ENCODE assay signal across 29 mouse cellular contexts in genomic region chr4:89212178-89212577, GRCm38 (mm10).
A peak's percentile ranks its signal among the peaks of the same experiment; 100 is the strongest.
DNase-seq lines count a peak whose midpoint lies in the region; ATAC-seq and TF ChIP-seq lines count a peak whose summit lies in the region.
"Had no signal": no experiment of that assay in that cellular context is flagged by ENCODE, and none has a peak within 500 bp of the region (broad histone marks: within the 10 kb centered on the region; RNA-seq: fewer than 3 reads in every experiment).

No protein-coding gene starts in this region.

- no peak overlapping the region for H3K4me3 ChIP-seq in G1E (ENCODE audit: low read depth, low read length)
- no peak overlapping the region for H3K4me3 ChIP-seq in bone marrow macrophage, adult 2 months (ENCODE audit: insufficient read depth, low read length)
- no peak overlapping the region for H3K4me3 ChIP-seq in neural tube, embryonic 15.5 days (replicated peaks)
- H3K4me3 ChIP-seq: embryonic facial prominence, embryonic 10.5 days; embryonic facial prominence, embryonic 15.5 days; forebrain, embryonic 13.5 days; heart, adult 2 months; heart, embryonic 12.5 days; intestine, embryonic 15.5 days; limb, embryonic 10.5 days; limb, embryonic 15.5 days; lung, embryonic 15.5 days had no signal

- H3K9ac ChIP-seq in neural tube, embryonic 15.5 days (replicated peaks), result no peak overlapping the region
- H3K9ac ChIP-seq: embryonic facial prominence, embryonic 15.5 days; forebrain, embryonic 13.5 days; heart, embryonic 12.5 days; intestine, embryonic 15.5 days; limb, embryonic 15.5 days; liver, embryonic 14.5 days; lung, embryonic 15.5 days had no signal

- no peak for TF ChIP-seq POLR2A in bone marrow macrophage, adult 2 months (IDR thresholded peaks at IDR 0.05; ENCODE audit: borderline replicate concordance, low read depth, low read length)

- no peaks in the 10 kb centered on the region for H3K27me3 ChIP-seq in G1E (ENCODE audit: insufficient read depth, low read length)
- no peaks in the 10 kb centered on the region for H3K27me3 ChIP-seq in neural tube, embryonic 15.5 days (replicated peaks)
- H3K27me3 ChIP-seq: embryonic facial prominence, embryonic 15.5 days; forebrain, embryonic 13.5 days; heart, embryonic 12.5 days; intestine, embryonic 15.5 days; limb, embryonic 15.5 days; lung, embryonic 15.5 days had no signal

- no peak overlapping the region for H3K4me2 ChIP-seq in neural tube, embryonic 15.5 days
- H3K4me2 ChIP-seq: embryonic facial prominence, embryonic 15.5 days; forebrain, embryonic 13.5 days; heart, embryonic 12.5 days; intestine, embryonic 15.5 days; limb, embryonic 15.5 days; lung, embryonic 15.5 days had no signal

- peak overlapping the region; percentile 40 for H3K27ac ChIP-seq in bone marrow macrophage, adult 2 months (ENCODE audit: insufficient read depth, low read depth, low read length)
- no peak overlapping the region for H3K27ac ChIP-seq in neural tube, embryonic 15.5 days (replicated peaks)
- H3K27ac ChIP-seq: embryonic facial prominence, embryonic 10.5 days; embryonic facial prominence, embryonic 15.5 days; forebrain, embryonic 13.5 days; heart, adult 2 months; intestine, embryonic 15.5 days; limb, embryonic 10.5 days; limb, embryonic 15.5 days; liver, embryonic 14.5 days; lung, embryonic 15.5 days had no signal

- ATAC-seq in G1E (ENCODE audit: extremely low read depth, insufficient number of reproducible peaks, low FRiP score, poor library complexity, severe bottlenecking), result peak; percentile 58
- ATAC-seq in neutrophil, adult 5-6 weeks (ENCODE audit: extremely low read depth, insufficient number of reproducible peaks, low FRiP score, poor library complexity, severe bottlenecking), result peak; percentile 53; the same call in 1 of the 2 replicates
- ATAC-seq in neural tube, embryonic 15.5 days (ENCODE audit: low FRiP score), result no peak
- ATAC-seq: forebrain, embryonic 13.5 days; hindbrain, embryonic 16.5 days; intestine, embryonic 15.5 days had no signal

- no peaks in the 10 kb centered on the region for H3K4me1 ChIP-seq in G1E (ENCODE audit: insufficient read depth, low read depth, low read length)
- peaks cover 7% of the 10 kb centered on the region for H3K4me1 ChIP-seq in bone marrow macrophage, adult 2 months (ENCODE audit: control insufficient read depth, insufficient read depth, low read length)
- H3K4me1 ChIP-seq in neural tube, embryonic 15.5 days, result no peaks in the 10 kb centered on the region
- H3K4me1 ChIP-seq: embryonic facial prominence, embryonic 10.5 days; embryonic facial prominence, embryonic 15.5 days; forebrain, embryonic 13.5 days; heart, embryonic 12.5 days; intestine, embryonic 15.5 days; limb, embryonic 10.5 days; limb, embryonic 15.5 days; lung, embryonic 15.5 days had no signal

- WGBS in neural tube, embryonic 15.5 days, result 84% methylated on average over 3 of the region's 3 CpGs

- no peak for TF ChIP-seq CTCF in G1E (IDR thresholded peaks at IDR 0.05; ENCODE audit: low read depth, low read length)
- TF ChIP-seq CTCF in bone marrow macrophage, adult 2 months (IDR thresholded peaks at IDR 0.05; ENCODE audit: low read depth, low read length), result no peak

- H3K9me3 ChIP-seq in G1E (replicated peaks), result peaks cover 20% of the 10 kb centered on the region
- H3K9me3 ChIP-seq in neural tube, embryonic 15.5 days (replicated peaks), result no peaks in the 10 kb centered on the region
- H3K9me3 ChIP-seq: embryonic facial prominence, embryonic 10.5 days; embryonic facial prominence, embryonic 15.5 days; forebrain, embryonic 13.5 days; heart, embryonic 12.5 days; intestine, embryonic 15.5 days; limb, embryonic 10.5 days; limb, embryonic 15.5 days; lung, embryonic 15.5 days had no signal

- no peaks in the 10 kb centered on the region for H3K36me3 ChIP-seq in G1E (replicated peaks)
- H3K36me3 ChIP-seq in neural tube, embryonic 15.5 days, result no peaks in the 10 kb centered on the region
- H3K36me3 ChIP-seq: embryonic facial prominence, embryonic 10.5 days; embryonic facial prominence, embryonic 15.5 days; heart, embryonic 12.5 days; intestine, embryonic 15.5 days; limb, embryonic 10.5 days; limb, embryonic 15.5 days; lung, embryonic 15.5 days had no signal

- no peak for DNase-seq in G1E (ENCODE audit: low spot score)
- peak; percentile 16 for DNase-seq in induced T-regulatory cell, adult 2 months (ENCODE audit: low read depth)
- no peak for DNase-seq in gastrocnemius, postnatal 4 days (ENCODE audit: low spot score in 2 of 2)
- no peak for DNase-seq in adrenal gland, adult 8-10 months
- DNase-seq: adrenal gland, postnatal 10 days; cerebellum, adult 11-12 months; cerebellum, postnatal 10 days; gastrocnemius, postnatal 14 days; heart, adult 2 months; kidney, adult 2 months; layer of hippocampus, adult 9-11 months; midbrain, embryonic 14.5 days; right cerebral cortex, postnatal 25 days; spleen, adult 18-20 months; thymus, adult 2 months; thymus, postnatal 4 days had no signal
